Mouse (Mus musculus) cerebellum, postnatal 10 days (tissue): Measurements from ENCODE around the gene Vgll4.

Source experiments
- DNase-seq, 2 experiments: peaks; one replicate each; pipeline ENCODE4 v3.0.0; 2021; ENCODE audit warnings: mixed read lengths in 2 of 2

Vgll4 gene

DNA sequence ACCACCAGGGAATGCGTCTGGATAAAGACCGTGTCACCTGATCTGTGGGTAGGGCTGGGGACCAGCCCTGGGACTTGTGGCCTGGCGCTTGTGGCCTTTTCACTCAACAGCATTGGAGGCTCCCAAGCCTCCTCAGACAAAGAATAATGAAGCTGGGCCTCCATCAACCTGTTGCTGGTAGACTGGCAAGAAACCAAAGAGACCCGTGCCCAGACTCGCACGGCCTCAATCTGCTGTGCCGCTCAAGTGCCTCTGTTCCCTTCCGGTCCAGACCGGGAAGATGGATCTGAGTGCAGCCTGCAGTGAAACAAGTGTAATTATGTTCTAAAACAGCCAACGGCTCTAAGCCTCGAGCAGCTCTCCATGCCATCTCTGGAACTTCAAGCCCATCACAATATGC, 52.7 kb downstream of the Vgll4 start:
- DNase-seq: peak; percentile 58 to 66

DNA sequence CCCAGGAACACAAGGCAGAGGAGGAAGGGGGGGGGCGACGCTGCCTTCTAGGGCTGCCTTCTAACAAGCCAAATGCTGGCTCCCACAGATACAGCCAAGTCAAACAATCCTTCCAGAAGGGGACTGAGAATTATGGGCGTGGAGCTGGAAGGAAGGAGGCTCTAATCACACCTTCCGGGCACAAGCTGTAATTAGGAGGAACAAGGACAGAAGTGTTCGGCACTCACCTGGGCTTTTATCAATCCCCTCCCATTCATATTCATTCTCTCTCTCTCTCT, 53.1 kb downstream of the Vgll4 start:
- DNase-seq: no peak

DNA sequence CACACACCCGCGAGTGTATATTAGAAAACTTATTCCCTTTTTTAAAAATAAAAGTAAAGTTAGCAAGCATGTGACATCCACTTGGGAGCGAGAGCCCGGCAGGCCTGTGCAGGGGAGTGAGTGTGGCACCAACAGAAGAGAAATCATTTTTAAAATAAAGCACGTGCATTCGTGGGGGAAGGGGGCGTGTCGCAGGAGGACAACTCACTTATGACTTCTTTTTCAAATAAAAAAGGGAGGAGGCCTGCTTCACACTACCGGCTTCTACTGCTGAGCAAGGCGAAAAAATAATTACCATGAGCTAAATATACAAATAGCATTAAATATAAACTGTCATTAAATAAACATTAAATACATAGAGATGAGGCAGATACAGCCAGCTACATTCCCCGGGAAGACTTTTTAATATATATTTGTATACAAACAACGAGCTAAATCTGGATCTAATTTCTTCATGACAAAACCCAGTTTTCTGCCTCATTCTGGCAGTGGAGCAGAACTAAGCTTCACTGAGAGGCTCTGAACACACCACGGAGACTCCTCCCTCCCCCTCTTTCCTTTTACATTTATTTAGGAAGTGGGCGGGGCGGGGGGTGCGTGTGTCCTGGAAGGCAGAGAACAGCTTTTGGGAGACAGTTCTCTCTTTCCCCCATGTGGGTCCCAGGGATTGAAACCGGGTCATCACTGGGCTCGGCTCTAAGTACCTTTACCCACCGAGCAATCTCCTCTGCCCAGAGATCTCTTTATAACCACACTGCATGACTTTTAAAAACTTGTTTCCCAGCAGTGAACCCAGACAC, 53.7 kb downstream of the Vgll4 start:
- DNase-seq: no peak

DNA sequence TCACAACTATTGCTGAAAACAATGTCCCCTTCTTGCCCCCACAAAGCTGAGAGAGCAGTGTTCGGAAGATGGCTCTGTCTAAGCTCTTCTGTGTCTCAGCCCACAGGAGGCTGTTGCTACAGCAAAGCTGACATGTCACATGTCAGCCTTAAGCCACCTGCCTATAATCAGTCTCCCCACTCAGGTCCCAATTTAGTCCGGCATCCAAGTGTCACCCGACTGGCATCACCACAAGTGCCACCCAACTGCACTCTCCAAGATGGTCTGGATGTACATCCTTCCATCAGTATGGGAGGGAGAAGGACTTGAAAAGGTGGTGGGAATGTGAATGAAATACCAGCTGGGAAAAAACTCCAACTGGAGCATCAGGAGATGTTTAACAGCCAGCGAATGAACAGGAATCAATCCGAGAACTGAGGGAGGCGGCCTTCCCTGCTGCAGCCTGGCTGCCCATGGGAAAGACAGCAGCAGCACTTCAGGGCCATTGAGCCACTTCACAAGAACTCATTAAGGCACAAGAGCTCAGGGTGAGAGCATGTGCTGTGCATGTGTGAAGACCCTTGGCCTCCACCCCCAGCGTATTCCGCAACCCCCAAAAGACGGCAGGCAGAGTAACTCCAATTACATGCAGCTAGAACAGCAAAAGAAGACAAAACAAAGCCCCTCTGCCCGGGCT, 55.6 kb downstream of the Vgll4 start:
- DNase-seq: no peak

DNA sequence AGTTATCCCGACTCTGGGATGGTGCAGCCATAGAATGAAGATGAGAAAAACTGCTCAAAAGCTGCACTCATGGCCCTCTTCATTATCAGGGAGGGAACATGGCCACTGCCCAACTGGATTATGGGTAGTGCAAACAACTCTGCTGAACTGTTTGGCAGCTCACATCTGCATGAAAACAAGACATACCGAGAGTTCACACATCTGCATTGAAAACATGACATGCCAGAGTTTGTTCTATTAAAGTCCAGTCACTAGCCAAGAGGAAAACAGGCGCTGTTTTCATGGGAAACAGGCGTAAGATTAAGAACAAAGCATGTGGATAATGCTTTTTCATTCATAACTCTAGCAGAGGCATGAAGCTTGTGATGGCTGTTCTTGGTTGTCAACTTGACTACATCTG, 56.7 kb downstream of the Vgll4 start:
- DNase-seq: no peak

DNA sequence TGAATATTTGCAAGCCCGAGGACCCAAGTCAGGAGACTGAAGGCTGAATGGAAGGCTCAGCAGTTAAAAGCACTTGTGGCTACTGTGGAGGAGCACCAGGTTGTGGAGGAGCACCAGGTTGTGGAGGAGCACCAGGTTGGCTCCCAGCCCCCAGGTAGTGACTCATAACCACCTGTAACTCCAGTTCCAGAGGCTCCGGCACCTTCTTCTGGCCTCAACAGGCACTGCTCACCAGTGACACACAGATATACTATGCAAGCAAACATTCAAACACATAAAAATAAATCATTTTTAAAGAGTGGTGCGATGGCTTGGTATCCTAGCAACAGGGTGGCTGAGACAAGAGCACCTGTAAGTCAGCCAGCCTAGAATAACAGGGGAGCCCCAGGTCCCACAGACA, 58.3 kb downstream of the Vgll4 start:
- DNase-seq: no peak

DNA sequence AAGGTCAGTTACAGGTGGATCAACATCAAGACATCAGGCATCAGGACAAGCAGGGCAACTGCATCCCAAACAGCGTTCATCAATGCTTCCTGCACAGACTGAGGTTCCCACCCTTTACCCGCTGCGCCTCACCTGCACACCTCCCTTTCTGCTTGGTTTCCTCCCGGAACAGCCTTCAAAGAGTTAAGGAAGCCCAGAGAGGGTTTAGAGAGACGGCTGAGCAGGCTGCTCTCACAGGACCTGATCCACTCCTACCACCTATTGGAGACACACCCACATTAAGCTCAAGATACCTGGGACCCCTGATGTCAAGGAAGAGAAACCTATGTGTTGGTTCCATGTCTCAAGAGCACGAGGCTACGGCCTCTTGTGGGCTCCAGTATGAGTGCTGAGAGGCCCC, 60.0 kb downstream of the Vgll4 start:
- DNase-seq: no peak

DNA sequence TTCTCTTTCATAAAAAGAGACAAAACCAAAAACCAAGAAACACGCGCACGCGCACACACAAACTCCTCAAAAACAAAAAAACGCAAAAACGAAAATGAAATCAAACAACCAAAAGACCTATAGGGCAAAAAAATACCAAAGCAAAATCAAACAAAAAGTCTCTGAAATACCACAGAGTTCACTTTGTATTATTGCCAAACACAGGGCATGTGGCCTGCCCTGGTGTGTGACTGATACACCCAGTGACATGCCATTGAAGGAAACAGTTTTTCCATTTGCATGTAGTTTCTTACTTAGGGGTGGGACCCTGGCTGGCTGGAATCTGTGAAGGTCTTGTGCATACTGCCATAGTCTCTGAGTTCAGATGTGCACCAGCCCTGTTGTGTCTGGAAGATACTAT, 62.3 kb downstream of the Vgll4 start:
- DNase-seq: no peak

DNA sequence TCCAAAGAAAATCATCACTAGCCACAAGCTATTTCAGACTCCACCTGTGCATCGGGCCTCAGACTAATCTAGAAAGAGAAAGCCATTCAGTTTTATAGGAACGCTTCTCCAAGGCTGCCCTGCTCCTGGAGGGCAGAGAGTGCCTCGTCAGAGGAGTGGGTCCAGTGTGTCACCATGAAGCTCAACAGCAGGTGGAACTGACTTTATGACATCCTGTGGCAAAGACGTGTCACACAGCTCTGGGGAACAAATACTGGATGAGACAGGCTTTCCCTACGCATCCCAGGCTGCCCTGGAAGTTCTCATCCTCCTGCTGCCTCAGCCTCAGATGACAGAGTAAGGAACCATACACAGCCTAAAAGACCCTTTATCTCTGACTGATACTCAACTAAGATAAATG, 63.6 kb downstream of the Vgll4 start:
- DNase-seq: no peak

DNA sequence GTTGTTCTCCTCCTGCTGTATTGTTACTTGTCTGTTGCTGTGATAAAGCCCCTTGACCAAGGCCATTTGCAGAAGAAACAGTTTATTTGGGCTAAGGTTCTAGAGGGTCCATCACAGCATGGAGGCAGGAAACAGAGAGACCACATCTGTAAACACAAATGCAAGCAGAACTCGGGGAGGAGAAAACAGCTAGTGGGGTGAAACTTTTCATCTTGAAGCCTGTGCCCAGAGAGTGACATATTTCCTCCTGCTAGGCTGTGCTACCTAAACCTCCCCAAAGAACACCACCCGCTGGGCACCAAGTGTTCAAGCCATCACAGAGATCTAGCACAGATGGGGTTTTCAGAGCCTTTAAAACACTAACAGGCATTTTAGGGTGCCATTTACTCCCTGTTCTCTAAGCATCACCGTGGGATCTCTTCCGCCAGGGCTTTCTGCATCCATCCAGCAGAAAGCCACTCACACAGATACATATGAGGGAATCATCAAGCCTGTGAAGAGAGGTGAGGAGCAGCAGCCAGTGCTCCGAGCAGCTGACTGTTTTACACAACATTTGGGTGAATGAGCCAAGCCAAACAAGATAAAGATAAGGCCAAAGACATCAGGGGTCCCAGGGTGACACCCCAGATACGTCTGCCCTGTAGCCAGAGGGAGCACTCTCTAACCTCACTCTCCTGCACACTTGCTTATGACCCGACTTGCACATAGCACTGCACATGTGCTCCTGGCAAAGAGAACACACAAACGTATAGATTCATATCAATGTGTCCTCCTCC, 64.4 kb downstream of the Vgll4 start:
- no peak for DNase-seq

DNA sequence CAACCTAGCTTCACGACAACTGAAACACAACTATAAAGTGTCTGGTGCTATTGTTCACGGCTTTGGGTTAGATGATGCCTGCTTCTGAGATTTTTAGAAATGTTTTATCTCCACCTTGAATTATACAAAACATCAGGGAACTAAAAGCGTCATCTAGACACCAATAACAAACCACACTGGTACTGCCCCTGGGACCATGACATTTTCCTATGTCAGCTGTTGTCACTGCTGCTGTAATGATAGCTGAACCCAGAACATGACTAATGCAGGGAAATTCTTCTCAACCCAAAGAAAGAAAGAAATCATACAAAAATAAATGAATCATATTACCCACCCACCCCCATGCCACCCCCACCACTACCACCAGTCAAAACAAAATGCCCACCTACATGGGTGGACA, 65.0 kb downstream of the Vgll4 start:
- no peak for DNase-seq

DNA sequence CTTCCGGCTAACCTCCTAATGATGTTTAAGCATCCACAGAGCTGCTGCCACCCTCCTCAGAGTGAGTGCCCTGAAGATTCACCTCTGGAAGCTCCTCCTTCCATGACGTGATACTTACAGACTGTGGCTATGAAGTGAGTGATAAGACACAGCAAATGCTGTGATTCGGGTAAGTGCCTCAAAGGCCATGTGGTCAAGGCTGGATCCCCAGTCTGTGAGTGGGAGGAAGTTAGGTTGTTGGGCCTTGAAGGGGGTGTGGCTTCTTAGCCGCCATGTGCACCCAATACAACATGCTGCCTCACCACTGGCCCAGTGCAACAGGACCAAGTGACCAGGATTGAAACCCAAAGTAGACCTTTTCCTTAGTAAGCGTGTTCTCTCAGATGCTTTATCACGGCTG, 65.6 kb downstream of the Vgll4 start:
- DNase-seq: no peak

DNA sequence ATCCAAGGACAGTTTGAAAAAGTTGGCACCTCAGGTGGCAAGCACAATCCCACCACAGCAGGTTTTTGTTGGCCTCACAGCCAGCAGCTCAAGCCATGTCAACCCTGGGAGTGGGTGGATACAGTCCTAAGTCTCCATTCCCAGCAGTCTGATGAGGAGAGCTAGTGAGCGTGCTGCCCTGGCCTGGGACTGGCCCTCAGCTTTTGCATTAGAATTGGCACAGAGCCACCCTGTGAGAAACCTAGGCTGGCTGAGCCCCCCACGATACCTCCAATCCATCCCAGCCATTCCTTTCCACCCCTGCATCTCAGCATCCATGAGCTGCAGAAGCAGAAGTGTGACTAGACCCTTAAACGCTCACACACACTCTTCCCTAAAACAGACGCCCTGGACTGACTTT, 67.9 kb downstream of the Vgll4 start:
- DNase-seq: no peak

DNA sequence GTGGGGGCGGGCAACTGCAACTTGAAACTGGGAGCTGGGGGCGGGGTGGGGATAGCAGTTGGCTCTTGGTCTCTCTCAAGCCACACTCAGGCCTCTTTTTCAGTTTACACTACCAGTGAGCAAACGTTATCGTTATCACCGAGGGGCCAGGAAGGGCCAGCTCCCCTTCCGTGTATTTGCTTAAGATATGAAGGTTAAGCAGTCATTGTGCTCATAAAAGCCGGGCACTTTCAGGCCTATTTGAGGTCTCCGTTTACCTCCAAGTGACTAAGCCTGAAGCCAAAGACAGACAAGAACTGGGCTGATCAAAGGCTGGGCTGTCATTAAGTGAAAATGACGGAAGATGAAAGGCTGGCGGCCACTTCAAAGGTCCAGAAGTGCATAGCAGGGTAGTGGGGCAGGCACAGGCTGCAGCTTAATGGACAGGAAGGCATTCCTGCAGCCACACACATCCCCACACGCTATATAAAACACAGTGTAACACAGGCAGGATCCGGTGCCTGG, 68.4 kb downstream of the Vgll4 start:
- no peak for DNase-seq

DNA sequence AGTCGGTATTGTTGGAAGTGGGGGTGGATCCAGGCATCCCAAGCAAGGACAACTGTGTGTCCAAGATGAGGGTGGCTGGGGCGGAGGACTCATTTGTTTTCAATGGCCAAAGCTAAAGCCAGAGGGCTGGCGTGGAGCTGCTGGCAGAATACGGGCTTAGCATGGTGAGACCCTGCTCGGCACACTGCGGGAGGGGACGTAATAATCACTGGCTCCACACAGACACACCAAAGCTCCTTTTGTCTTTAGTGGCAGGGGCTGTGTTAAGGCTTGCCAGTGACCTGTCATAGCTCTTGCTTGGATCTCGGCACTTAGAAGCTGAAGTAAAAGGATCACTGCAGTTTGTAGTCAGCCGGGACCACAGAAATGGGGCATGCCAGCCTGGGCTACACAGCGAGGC, 69.6 kb downstream of the Vgll4 start:
- peak; percentile 59 to 65 for DNase-seq

DNA sequence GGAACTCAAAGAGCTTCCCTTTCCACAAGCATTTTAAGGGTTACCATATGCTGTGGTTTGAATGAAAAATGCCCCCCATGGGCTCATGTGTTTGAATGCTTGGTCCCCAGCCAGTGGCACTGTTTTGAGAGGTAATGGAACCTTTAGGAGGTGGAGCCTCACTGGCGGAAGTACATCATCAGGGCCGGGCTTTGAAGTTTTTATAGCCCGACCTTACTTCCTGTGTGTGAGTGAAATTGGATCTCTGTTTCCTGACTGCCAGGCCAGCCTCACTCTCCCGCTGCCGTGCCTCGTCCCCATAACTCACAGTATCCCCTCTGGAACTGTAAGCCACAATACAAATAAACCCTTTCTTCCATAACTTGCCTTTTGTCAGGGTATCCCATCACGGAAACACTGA, 70.1 kb downstream of the Vgll4 start:
- peak; percentile 41 to 48 for DNase-seq

DNA sequence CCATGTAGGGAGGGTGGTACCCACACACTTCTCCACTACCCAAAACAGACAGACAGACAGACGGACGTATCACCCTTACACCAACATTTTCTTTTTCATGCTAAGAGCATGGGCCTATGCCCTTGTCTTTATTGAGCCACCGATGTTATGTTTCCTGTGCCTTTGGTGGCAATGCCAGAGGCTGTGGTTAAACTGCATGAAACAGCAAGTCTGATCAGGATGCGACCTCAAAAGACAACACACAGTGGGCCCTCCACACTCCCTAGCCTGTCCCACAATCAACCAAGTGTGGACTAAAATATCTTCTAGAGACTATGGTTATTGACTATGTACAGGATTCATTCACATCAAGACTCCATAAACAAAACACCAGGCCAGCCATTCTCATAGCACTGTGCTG, 70.8 kb downstream of the Vgll4 start:
- no peak for DNase-seq

DNA sequence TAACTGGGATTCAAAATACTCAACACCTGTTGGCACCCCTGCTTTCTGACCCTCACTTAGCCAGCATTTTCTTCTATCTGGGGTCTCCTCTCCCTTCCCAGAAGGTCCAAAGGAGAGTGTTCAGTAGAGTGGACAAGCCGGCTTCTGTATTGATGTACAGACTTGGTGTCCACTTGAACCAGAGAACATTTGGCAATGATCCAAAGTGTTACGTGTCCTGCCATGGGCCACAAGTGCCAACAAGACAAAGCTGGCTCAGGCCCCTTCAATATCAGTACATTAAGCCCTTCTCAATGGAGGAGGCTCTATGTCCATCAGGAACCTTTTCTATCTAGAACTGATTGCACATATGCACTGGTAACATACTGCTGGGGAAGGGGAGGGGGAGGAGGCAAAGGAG, 73.5 kb downstream of the Vgll4 start:
- DNase-seq: no peak

DNA sequence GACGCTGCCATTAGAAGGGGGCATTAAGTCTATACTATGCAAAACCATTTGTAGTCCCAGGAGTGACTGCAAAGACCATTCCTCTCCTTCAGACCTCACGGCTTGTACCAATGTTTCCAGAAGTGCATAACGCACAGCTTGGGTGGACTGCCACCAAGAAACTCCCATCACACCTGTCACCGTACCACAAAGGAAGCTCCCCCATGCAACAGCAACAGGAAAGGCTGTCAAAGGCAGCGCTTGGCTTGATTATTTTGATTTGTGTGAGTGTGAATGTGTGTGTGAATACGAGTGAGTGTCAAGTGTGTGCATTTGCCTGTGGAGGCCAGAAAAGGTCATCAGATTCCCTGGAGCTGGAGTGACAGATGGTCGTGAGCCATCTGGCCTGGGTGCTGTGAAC, 74.6 kb downstream of the Vgll4 start:
- DNase-seq: no peak

DNA sequence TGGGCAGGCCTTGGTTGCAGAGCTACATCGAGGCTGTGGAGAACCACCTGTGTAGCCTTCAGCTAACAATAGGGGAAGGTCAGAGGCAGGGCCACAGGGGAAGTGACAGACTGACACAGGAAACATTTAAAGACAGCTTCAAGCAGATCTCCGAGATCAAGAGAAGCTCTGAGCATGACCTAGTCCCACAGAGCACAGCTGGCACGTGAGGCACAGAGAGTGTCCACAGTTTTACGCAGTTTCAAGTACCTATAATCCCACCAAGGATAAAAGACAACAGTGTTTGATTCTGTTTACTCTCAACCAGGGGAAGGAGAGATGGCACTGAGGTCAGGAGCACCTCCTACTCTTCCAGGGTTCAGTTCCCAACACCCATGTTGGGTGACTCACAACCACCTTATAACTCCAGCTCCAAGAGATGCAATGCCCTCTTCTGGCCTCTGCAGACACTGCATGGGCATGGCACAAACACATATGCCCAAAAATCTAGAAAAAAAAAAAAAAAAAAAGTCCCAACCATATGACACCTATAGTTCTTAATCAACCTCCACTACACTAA, 75.2 kb downstream of the Vgll4 start:
- DNase-seq: no peak

DNA sequence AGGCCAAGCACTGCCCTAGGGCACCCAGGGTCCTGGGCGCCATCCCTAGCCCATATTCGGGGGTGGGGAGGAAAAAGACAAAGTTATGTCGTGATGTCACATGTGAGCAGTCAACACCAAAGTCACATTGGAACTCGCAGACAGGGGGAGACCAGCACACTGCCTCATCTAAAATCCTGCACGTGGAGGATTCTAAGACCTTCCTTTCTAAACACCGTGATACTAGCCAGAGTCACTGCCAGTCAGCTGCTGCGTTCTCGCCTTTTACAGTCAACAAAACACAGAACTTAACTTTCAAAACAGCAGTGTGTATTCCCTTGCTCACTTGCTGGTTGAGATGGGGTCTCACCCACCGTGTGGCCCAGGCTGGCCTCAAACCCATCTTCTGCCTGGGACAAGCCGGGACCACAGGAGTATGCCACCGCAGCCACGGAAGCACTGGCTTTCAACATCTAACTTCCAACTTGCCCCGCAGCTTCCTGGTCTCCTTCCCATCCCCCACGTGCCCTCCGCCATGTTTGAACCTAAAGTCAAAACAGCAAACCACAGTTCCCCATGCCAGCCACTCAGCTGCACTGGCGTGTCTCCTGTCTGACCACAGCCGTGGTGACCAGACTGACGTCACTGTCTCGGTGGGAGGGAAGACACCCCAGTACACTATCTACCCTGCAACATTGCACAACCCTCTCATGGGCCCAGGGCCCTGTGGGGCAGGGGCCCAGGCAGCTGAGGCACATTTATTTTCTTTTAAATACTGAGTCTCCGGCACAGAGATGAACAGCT, 76.2 kb downstream of the Vgll4 start:
- no peak for DNase-seq

DNA sequence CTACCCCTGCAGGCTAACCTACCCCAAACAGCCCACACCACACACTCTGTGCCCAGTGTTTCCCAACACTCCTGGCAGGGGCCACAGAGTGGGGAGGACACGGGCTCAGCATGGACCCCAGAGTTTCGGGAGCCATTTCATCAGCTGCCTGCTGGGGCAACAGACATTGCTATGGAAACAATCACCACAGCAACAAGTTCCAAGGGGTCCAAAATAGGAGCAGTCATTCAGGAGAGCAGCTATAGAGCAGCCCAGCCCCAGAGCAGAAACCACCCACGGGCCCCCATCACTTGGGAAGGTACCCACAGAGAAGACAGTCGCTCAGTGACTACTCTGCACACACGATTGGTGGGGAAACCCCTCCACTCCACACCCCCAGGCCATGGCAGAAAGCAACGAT, 77.4 kb downstream of the Vgll4 start:
- DNase-seq: peak; percentile 76 to 78

DNA sequence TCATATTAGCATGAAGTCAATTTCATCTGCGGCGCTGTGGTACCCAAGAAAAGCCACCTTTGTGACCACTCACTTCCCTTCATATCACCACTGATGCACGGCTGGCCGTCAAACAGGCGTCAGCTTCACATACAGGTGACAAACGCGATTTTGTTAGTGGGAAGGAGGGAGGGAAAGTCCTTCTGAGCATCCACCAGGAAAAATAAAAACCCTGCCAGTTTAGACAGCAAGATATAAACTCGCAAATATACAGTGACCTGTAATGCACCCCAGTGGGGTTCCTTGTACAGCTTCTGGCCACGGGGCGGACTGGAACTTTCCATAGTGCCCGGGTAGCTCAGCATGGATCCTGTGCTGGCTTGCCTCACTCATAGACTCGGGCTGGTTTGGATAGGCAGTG, 78.0 kb downstream of the Vgll4 start:
- no peak for DNase-seq
